Mouse (Mus musculus) spleen, embryonic (tissue): Measurements from ENCODE around the gene Sfpq.

Experiments used
- CTCF ChIA-PET: fragments of 350-600 bp; sonication (Branson Sonifier 250); formaldehyde crosslinking; loops from one replicate; lab custom pipeline; 2022; lab: Charles Lee

Gene Sfpq

GRCm38 (mm10) chr4:127026826-127027225, 5.7 kb downstream of the Sfpq start:
- CTCF ChIA-PET, result no interaction called here

GRCm38 (mm10) chr4:127027228-127028190, 6.4 kb downstream of the Sfpq start:
- CTCF ChIA-PET, result interaction anchor here (0.7 to 0.9 kb wide), 2 partner anchors 177 to 1830 kb away, joined by 3 to 4 read pairs; no protein-coding TSS in a partner anchor

GRCm38 (mm10) chr4:127037158-127037557, 16.0 kb downstream of the Sfpq start:
- CTCF ChIA-PET, result interaction anchor here (0.6 kb wide), 1 partner anchor 23 kb away, joined by 3 read pairs; no protein-coding TSS in a partner anchor

GRCm38 (mm10) chr4:127037908-127038827, 17.0 kb downstream of the Sfpq start:
- CTCF ChIA-PET, result interaction anchor here (0.6 kb wide), 1 partner anchor 215 kb away, joined by 19 read pairs; no protein-coding TSS in a partner anchor

- CTCF ChIA-PET, result no interaction called here
Observed at GRCm38 (mm10) chr4:127038828-127039349, 17.8 kb downstream of the Sfpq start.

GRCm38 (mm10) chr4:127039871-127040483, 18.9 kb downstream of the Sfpq start:
- CTCF ChIA-PET, result no interaction called here

- CTCF ChIA-PET, result interaction anchor here (0.7 kb wide), 1 partner anchor 11 kb away, joined by 14 read pairs; no protein-coding TSS in a partner anchor
Observed at GRCm38 (mm10) chr4:127043540-127043939, 22.4 kb downstream of the Sfpq start.

GRCm38 (mm10) chr4:127051121-127051520, 30.0 kb downstream of the Sfpq start:
- CTCF ChIA-PET, result no interaction called here

- CTCF ChIA-PET, result no interaction called here
Observed at GRCm38 (mm10) chr4:127053071-127053470, 31.9 kb downstream of the Sfpq start.

GRCm38 (mm10) chr4:127054522-127055198, 33.5 kb downstream of the Sfpq start:
- CTCF ChIA-PET, result interaction anchor here (0.7 kb wide), 1 partner anchor 11 kb away, joined by 14 read pairs; no protein-coding TSS in a partner anchor

- CTCF ChIA-PET, result interaction anchor here (0.6 kb wide), 1 partner anchor 23 kb away, joined by 3 read pairs; no protein-coding TSS in a partner anchor
Observed at GRCm38 (mm10) chr4:127060585-127061290, 39.6 kb downstream of the Sfpq start, which contains the start of gene Zmym1. Gene Zmym1, minus strand, starts transcription at chr4:127061152.

- CTCF ChIA-PET, result no interaction called here
Observed at GRCm38 (mm10) chr4:127064051-127064450, 42.9 kb downstream of the Sfpq start.

GRCm38 (mm10) chr4:127074915-127075314, 53.8 kb downstream of the Sfpq start:
- CTCF ChIA-PET, result no interaction called here

GRCm38 (mm10) chr4:127076875-127077548, 55.9 kb downstream of the Sfpq start, which contains the start of gene Zmym6:
Gene Zmym6, plus strand, starts transcription at chr4:127077383.
- CTCF ChIA-PET, result interaction anchor here (0.7 kb wide), 1 partner anchor 44 kb away, joined by 3 read pairs; no protein-coding TSS in a partner anchor

GRCm38 (mm10) chr4:127080806-127081205, 59.7 kb downstream of the Sfpq start:
- CTCF ChIA-PET, result interaction anchor here (0.7 kb wide), 1 partner anchor 95 kb away, joined by 3 read pairs; no protein-coding TSS in a partner anchor

- CTCF ChIA-PET, result no interaction called here
Observed at GRCm38 (mm10) chr4:127083131-127083530, 62.0 kb downstream of the Sfpq start.

GRCm38 (mm10) chr4:127085761-127086160, 64.6 kb downstream of the Sfpq start:
- CTCF ChIA-PET, result interaction anchor here (0.7 kb wide), 1 partner anchor 377 kb away, joined by 6 read pairs; no protein-coding TSS in a partner anchor
